Mouse (Mus musculus) neural tube, embryonic 14.5 days (tissue): ENCODE data around the gene Dync2li1. TPM values are rescaled to one million over a fixed set of nuclear protein-coding genes. Genes with fewer than 3 reads are reported as not detected.

Source experiments
- ATAC-seq: fragments of 200-750 bp; cut with Nextera tagmentation; 2 replicates; pipeline ENCODE4 v1.8.0; 2017; ENCODE audit warnings: low read depth, mild to moderate bottlenecking, moderate TSS enrichment, moderate library complexity
- H3K27ac ChIP-seq: fragments of 300-500 bp; sonication (generic); 2 replicates; pipeline ENCODE4 v1.5.1; 2014; ENCODE audit warnings: low read depth, mild to moderate bottlenecking, control low read depth, low read length, moderate library complexity, mixed read lengths
- H3K27me3 ChIP-seq: fragments of 300-500 bp; sonication (generic); 2 replicates; pipeline ENCODE4 v1.6.1; 2014; ENCODE audit warnings: low read length; ENCODE audit not compliant: control insufficient read depth, insufficient read depth
- H3K36me3 ChIP-seq: fragments of 300-500 bp; sonication (generic); 2 replicates; pipeline ENCODE4 v1.6.1; 2014; ENCODE audit warnings: low read length, mixed read lengths; ENCODE audit not compliant: control insufficient read depth, insufficient read depth
- H3K4me1 ChIP-seq: fragments of 300-500 bp; sonication (generic); 2 replicates; pipeline ENCODE4 v1.6.1; 2014; ENCODE audit warnings: low read length; ENCODE audit not compliant: control insufficient read depth, insufficient read depth
- H3K4me2 ChIP-seq: fragments of 300-500 bp; sonication (generic); 2 replicates; pipeline ENCODE4 v1.6.1; 2014; ENCODE audit warnings: mild to moderate bottlenecking, low read depth, low read length, control low read depth
- H3K4me3 ChIP-seq: fragments of 300-500 bp; sonication (generic); 2 replicates; pipeline ENCODE4 v1.5.1; 2014; ENCODE audit warnings: low read depth, low read length, control low read depth, mixed read lengths
- H3K9ac ChIP-seq: fragments of 300-500 bp; sonication (generic); replicated peaks from 2 replicates; pipeline ENCODE4 v1.6.1; 2014; ENCODE audit warnings: low read depth, mild to moderate bottlenecking, control low read depth, low read length, mixed read lengths
- H3K9me3 ChIP-seq: fragments of 300-500 bp; sonication (generic); 2 replicates; pipeline ENCODE4 v1.6.1; 2016; ENCODE audit warnings: low read length; ENCODE audit not compliant: control insufficient read depth
- WGBS: fragments of 180-500 bp; shearing (Covaris S2); extraction: QIAGEN DNeasy Blood & Tissue Kit; methylation state at CpG from one replicate; pipeline ENCODE4 v1.1.7; 2014; 5-methylcytosine and 5-hydroxymethylcytosine counted together
- polyA plus RNA-seq: library from polyadenylated mRNA; unstranded; fragments of >200 nt; fragmentation: Nextera tagmentation; extraction: Ambion mirVana; gene quantifications from 2 replicates; pipeline ENCODE4 v1.2.1, GENCODE M21; 2014

Gene Dync2li1
- polyA plus RNA-seq, 1 experiment from 2014 or later, result 32.1 TPM

DNA sequence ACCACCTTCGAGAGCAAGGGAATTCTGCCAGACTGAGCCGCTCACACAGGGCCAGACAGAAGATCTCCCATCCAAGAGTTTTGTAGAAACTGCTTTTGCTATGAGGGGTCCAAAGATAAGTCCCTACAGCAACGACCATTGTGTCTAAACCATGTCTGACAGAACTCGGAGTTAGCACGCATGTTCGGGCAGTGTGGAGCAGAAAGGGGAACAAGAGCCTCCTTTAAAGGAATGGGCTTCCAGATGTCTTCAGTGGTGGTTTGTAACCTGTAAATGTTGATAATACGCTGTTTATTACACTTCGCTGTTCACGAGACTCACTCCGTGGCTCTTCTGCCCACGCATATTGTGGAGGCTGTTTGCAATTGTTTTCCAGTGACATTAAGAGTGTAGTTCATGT, 51.3 kb downstream of the Dync2li1 start:
- no peaks in the 10 kb centered on the region for H3K9me3 ChIP-seq
- H3K27me3 ChIP-seq, result no peaks in the 10 kb centered on the region
- H3K4me2 ChIP-seq, result no peak overlapping the region
- ATAC-seq, result no peak
- no peak overlapping the region for H3K27ac ChIP-seq
- peaks cover 3% of the 10 kb centered on the region; the same call in 1 of the 2 replicates for H3K4me1 ChIP-seq
- no peak overlapping the region for H3K4me3 ChIP-seq
- WGBS, result 86% methylated on average over 11 of the region's 11 CpGs
- H3K9ac ChIP-seq, result no peak overlapping the region
- no peaks in the 10 kb centered on the region for H3K36me3 ChIP-seq

DNA sequence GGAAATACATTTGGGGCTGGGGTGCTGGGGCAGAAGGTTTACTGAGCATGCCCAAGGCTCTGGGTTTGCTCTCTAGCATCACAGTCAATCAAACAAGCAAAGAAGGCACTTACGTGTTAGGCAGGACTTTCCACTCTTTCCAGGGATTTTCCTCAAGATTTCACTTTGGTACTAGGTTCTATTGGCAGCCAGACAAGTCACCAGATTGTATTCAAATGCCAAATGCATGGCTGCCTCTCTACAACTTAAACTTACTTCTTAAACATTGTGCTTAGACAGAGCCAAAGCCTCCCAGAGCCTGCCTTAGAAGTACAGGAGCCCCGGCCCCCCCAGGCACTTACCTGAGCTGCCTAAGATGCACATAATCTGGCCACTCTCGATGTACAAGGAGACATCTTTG, 55.4 kb downstream of the Dync2li1 start:
- WGBS, result 78% methylated on average over 3 of the region's 3 CpGs

DNA sequence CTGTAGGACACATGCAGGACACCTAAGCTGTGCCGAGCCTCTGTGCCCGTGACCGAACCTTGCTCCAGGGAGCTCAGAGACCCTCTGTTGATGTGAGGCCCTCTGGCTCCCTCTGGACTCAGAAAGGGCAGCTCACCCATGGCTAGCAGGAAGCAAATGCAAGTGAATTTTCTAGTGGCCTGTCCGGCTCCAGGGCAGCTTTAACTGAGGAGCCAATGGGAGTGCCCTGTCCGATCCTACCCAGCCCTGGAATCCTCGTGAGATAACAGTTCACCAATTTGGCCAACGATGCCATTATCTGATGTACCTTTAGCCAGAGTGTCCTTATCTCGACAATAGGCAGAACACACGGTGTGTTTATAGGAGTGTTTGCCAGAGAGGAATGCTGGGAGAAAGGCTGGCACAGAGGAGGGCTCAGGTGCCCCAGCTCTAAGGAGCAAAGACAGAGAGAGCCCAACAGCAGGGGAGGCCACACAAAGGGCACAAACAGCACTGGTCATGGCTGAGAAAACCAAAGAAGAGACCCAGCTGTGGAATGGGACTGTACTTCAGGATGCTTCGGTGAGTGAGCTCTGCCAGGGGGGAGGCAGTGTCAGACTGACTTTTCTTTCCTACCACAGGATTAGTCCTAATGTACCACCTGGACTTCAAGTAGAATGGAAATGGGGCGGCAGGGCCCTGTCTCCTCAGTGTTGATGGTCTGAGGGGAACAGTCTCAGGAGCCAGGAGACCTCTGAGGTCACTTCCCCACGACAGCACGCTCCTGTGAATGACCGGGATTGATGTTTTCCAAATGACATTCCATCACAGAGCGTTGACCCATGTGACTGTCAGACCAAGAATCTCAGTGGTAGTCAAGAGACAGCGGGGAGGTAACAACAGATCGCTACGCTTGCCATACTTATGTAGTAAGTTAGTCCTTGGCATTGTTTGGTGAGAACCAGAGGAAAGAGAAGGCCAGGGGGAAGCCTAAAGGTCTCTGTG, 56.7 kb downstream of the Dync2li1 start, which contains the start of gene Abcg5:
Gene Abcg5 (minus strand): TSS at position 278 of the 984 bp plus-strand sequence.
- Histone ChIP-seq H3K36me3 (no peaks in the 10 kb centered on the region), H3K9ac (no peak within 1 kb of the TSS), H3K27ac (no peak within 1 kb of the TSS), H3K4me3 (no peak within 1 kb of the TSS), H3K4me2 (no peak within 1 kb of the TSS), H3K9me3 (no peaks in the 10 kb centered on the region), H3K4me1 (no peaks in the 10 kb centered on the region), H3K27me3 (no peaks in the 10 kb centered on the region)
- no peak for ATAC-seq
- WGBS, result 77% methylated on average over 18 of the region's 18 CpGs

More for the DNA sequence above, 55.4 kb downstream of the Dync2li1 start:
- H3K4me2 ChIP-seq, result no peak overlapping the region
- H3K4me3 ChIP-seq, result no peak overlapping the region
- no peak for ATAC-seq
- H3K9ac ChIP-seq, result no peak overlapping the region
- H3K4me1 ChIP-seq, result no peaks in the 10 kb centered on the region
- no peaks in the 10 kb centered on the region for H3K9me3 ChIP-seq
- no peak overlapping the region for H3K27ac ChIP-seq
- H3K36me3 ChIP-seq, result no peaks in the 10 kb centered on the region
- H3K27me3 ChIP-seq, result no peaks in the 10 kb centered on the region

DNA sequence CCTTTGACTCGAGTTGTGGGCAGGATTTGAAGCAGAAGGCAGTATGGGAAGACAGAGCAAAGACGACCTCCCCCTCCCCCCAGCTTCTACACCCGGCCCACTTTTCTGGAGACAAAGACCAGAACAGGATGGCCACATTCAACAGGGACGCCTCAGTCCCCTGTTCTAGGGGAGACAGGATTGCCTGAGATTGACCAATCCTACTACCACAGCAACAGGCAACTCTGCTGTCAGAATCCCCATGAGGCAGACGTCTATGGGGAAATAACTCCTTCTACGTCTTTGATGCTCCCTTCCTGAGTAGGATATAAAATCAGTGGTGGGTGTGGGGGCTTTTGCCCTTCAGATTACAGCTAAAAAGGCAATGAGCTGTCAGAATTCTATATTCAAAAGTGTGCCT, 58.0 kb downstream of the Dync2li1 start:
- Histone ChIP-seq H3K27me3 (no peaks in the 10 kb centered on the region), H3K4me3 (no peak overlapping the region), H3K4me1 (no peaks in the 10 kb centered on the region), H3K9me3 (no peaks in the 10 kb centered on the region), H3K9ac (no peak overlapping the region), H3K36me3 (no peaks in the 10 kb centered on the region), H3K27ac (no peak overlapping the region), H3K4me2 (no peak overlapping the region)
- WGBS, result 36% methylated on average over 6 of the region's 6 CpGs
- ATAC-seq, result no peak

DNA sequence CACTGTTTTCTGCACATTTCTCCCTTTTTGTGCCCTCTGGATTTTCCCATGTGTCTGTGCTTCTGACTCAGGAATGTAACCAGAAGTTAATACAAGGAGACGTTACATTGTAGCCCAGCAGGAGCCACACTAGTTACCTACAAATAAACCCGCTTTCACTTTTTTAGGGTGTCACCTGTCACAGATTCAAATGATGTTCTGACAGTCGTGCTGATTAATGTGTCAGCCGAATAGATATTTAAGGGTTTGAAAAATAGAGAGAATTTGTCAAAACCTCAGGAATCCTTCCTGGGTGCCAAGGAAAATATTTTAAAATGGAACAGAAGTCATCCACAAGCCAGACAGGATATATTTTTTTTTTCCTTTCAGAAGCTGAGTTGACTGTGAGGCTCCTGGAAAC, 59.0 kb downstream of the Dync2li1 start:
- no peaks in the 10 kb centered on the region for H3K27me3 ChIP-seq
- 80% methylated on average over 4 of the region's 4 CpGs for WGBS
- H3K9ac ChIP-seq, result no peak overlapping the region
- no peak for ATAC-seq
- H3K4me2 ChIP-seq, result no peak overlapping the region
- no peak overlapping the region for H3K4me3 ChIP-seq
- H3K9me3 ChIP-seq, result no peaks in the 10 kb centered on the region
- no peaks in the 10 kb centered on the region for H3K36me3 ChIP-seq
- no peak overlapping the region for H3K27ac ChIP-seq
- no peaks in the 10 kb centered on the region for H3K4me1 ChIP-seq

DNA sequence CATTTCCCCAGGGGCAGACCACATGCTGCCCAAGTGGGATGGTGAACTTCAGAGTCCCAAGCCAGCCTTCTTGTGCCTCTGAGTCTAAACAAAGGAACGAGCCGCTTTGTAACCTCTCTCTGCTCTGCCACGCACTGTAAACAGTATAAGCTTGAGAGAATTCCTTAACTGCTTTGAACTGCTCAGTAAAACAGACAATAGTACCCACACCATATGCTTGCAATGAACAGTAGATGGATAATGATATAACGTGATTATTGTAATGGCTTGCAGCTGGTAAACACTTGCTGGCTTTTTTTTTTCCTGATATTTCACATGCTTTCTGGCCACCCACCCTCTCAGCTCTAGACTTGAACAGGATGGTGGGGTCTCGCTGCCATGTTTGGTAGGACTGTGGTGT, 61.7 kb downstream of the Dync2li1 start:
- 75% methylated on average over 5 of the region's 5 CpGs for WGBS
- H3K9ac ChIP-seq, result no peak overlapping the region
- ATAC-seq, result no peak
- H3K4me2 ChIP-seq, result no peak overlapping the region
- no peaks in the 10 kb centered on the region for H3K4me1 ChIP-seq
- no peaks in the 10 kb centered on the region for H3K36me3 ChIP-seq
- no peak overlapping the region for H3K4me3 ChIP-seq
- no peaks in the 10 kb centered on the region for H3K9me3 ChIP-seq
- H3K27me3 ChIP-seq, result no peaks in the 10 kb centered on the region
- H3K27ac ChIP-seq, result no peak overlapping the region

DNA sequence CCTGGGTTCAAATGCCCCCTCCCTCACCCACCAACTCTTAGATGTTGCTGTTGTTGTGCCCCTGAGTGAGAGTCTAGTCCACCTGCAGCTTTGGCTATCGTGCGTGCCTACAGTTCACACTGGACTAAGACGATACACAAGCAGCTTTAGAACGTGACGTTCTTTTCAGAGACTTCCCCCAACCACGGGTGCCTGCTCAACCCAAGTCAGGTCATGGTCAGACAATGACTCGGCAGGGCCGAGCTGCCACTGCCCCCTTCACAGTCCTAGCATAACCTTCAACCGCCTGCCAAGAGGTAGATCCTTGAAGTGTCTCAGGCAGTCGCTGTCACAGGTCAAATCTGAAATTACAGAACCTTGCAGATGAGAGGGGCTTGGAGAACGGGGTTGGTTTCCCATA, 62.5 kb downstream of the Dync2li1 start:
- Histone ChIP-seq H3K9me3 (no peaks in the 10 kb centered on the region), H3K4me1 (no peaks in the 10 kb centered on the region), H3K36me3 (no peaks in the 10 kb centered on the region), H3K27ac (no peak overlapping the region), H3K4me3 (no peak overlapping the region), H3K27me3 (no peaks in the 10 kb centered on the region), H3K4me2 (no peak overlapping the region), H3K9ac (no peak overlapping the region)
- WGBS, result 92% methylated on average over 11 of the region's 11 CpGs
- no peak for ATAC-seq

DNA sequence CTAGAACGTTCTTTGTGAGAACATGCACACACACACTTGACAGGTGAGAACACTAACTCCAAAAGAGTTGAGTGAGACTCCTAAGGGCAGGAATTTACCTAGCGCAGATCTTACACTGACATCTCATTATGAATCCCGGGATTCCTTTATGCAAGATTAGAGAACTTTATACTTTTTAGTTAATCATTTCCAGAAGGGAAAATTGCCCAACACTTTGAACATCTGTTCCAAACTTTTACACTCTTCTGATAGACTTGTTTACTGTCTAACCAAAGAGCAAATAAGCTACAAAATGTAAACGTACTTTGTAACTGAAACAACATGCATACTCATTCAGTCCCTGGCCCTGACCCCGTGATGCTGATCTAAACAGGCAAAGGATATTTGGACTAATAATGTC, 63.0 kb downstream of the Dync2li1 start:
- 87% methylated on average over 5 of the region's 5 CpGs for WGBS
- Histone ChIP-seq H3K9ac (no peak overlapping the region), H3K36me3 (no peaks in the 10 kb centered on the region), H3K27me3 (no peaks in the 10 kb centered on the region), H3K4me1 (no peaks in the 10 kb centered on the region), H3K4me3 (no peak overlapping the region), H3K9me3 (no peaks in the 10 kb centered on the region), H3K27ac (no peak overlapping the region), H3K4me2 (no peak overlapping the region)
- ATAC-seq, result no peak

DNA sequence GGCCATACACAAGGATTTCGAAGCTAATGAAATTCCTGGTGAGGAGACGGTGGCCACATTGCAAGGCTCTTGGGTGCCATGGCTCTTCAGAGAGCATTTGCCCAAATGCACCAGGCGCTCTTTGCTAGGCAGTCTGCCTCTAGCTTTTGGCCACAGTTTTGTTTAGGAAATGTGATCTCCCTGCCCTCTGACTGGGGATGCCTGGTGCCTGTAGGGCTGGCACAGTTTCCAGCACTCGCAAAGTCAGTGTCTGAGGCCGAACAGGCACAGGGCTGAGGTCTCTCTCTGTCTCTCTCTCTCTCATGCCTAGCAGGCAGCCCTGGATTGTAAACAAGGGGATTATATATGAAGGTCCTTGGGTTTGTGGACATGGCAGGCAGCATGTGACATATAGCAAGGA, 63.8 kb downstream of the Dync2li1 start:
- Histone ChIP-seq H3K4me3 (no peak overlapping the region), H3K27me3 (no peaks in the 10 kb centered on the region), H3K4me2 (no peak overlapping the region), H3K36me3 (no peaks in the 10 kb centered on the region), H3K9me3 (no peaks in the 10 kb centered on the region), H3K27ac (no peak overlapping the region), H3K9ac (no peak overlapping the region), H3K4me1 (no peaks in the 10 kb centered on the region)
- 92% methylated on average over 5 of the region's 5 CpGs for WGBS
- no peak for ATAC-seq
